Mouse (Mus musculus): ENCODE data around the gene Gstz1.

- TF ChIP-seq POLR2A (IDR thresholded peaks at IDR 0.05; ENCODE audit: low read depth, low read length) (no peak), CTCF (conservative IDR thresholded peaks at IDR 0.05; ENCODE audit: insufficient read depth, insufficient read length, low read depth, low read length) (no peak)
Observed at GRCm38 (mm10) chr12:87157361-87157760, 10.4 kb downstream of the Gstz1 start.
